Mouse (Mus musculus) lung, postnatal 25 days (tissue): ENCODE measurements around the gene Tmx2.
"Not testable (repeated sequence)": the region's sequence is repeated elsewhere in the genome, so short reads cannot be mapped to it uniquely, and the experiment has no call there.

Source experiments
- DNase-seq: peaks from one replicate; pipeline ENCODE4 v3.0.0; 2022; ENCODE audit warnings: low spot score

Tmx2 gene

DNA sequence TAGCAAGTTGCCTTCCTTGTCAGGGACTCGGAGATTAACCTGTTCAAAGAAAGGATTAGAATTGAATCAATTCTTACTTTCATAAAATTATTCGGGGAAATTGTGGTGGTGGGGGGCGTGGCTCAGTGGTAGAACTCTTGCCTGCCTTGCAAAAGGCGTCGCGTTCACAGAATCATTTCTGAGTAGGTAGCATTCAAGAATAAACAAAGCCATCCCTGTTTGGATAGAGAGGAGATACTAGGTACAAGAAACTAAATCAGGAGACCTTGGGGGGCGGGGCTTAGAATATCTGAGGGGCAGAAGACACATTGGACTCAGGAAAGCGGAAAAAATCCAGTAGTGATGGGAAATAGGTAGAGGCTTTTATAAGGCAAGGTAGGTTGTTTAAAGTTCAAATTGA, at the start of gene Tmx2:
Gene Tmx2 (minus strand): TSS at position 125 of the 400 bp plus-strand sequence.
- DNase-seq, result no peak

DNA sequence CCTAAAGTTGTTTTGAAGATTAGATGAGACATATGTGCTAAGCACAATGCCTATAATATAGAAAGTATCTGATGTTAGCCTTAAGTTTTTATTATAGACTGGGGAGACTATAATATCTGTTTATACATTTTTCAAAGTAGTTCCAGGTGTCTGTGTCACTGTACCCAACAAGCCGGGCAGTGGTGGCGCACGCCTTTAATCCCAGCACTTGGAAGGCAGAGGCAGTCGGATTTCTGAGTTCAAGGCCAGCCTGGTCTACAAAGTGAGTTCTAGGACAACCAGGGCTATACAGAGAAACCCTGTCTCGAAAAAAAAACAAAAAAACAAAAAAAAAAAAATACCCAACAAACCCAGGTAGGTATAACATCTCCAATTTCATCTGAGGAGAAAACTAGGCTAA, 49.3 kb upstream of the Tmx2 start:
- not testable (repeated sequence) for DNase-seq

GRCm38 (mm10) chr2:84727172-84727858, 48.4 kb upstream of the Tmx2 start, which contains the start of gene Clp1:
Gene Clp1 (minus strand): TSS chr2:84727350.
- peak; percentile 98 for DNase-seq

- no peak for DNase-seq
Measured at GRCm38 (mm10) chr2:84726716-84727115, 47.8 kb upstream of the Tmx2 start.

DNA sequence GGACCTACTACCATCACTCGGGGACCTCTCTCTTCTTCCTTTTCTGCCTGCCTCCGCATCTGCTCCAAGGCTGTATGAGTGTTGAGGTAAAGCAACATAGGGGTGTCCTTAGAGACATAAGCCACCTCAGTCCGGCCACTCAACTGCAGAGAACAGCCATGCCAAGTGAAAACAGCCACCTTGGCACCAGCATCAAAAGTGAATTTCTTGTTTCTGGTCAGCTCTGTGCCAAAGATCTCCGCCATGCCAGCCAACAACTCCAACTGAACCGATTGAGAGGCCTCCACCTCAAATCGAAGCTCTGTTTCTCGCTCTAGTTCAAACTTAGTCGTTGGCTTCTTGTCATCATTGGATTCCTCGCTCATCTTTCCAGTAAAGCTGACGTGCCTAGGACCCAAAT, 46.8 kb upstream of the Tmx2 start:
- DNase-seq, result no peak

GRCm38 (mm10) chr2:84723856-84724255, 44.9 kb upstream of the Tmx2 start:
- no peak for DNase-seq

DNA sequence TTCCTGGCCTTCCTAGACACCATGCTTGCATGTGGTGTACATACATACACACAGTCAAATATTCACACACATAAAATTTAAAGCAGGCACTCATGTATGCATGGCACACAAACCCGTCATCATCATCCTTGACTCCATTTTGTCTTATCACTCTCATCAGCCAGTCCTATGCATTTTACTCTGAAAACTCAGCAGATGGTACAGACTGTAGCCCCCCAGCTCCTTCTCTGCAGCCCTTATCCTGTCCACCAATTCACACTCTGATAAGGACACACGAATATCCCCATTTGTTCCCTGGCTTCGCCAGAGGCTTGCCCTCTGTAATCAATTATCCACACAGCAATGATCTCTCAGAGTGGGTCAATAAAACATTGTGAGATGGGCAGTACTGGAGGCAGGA, 42.2 kb upstream of the Tmx2 start:
- DNase-seq, result no peak

DNA sequence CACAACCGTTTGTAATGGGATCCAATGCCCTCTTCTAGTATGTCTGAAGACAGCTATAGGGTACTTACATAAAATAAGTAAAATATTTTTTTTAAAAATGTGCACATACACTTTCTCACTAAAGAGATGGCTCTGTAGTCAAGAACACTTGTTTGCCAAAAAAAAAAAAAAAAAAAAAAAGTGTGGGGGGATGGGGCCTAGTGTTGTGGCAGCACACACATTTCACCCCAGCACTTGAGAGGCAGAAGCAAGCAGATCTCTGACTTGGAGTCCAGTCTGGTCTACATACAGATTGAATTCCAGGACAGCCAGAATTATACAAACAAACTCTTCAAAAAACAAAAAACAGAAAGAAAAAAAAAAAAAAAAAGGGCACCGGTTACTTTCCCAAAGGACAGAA, 41.8 kb upstream of the Tmx2 start:
- DNase-seq, result no peak

GRCm38 (mm10) chr2:84717357-84717756, 38.4 kb upstream of the Tmx2 start:
- no peak for DNase-seq

DNA sequence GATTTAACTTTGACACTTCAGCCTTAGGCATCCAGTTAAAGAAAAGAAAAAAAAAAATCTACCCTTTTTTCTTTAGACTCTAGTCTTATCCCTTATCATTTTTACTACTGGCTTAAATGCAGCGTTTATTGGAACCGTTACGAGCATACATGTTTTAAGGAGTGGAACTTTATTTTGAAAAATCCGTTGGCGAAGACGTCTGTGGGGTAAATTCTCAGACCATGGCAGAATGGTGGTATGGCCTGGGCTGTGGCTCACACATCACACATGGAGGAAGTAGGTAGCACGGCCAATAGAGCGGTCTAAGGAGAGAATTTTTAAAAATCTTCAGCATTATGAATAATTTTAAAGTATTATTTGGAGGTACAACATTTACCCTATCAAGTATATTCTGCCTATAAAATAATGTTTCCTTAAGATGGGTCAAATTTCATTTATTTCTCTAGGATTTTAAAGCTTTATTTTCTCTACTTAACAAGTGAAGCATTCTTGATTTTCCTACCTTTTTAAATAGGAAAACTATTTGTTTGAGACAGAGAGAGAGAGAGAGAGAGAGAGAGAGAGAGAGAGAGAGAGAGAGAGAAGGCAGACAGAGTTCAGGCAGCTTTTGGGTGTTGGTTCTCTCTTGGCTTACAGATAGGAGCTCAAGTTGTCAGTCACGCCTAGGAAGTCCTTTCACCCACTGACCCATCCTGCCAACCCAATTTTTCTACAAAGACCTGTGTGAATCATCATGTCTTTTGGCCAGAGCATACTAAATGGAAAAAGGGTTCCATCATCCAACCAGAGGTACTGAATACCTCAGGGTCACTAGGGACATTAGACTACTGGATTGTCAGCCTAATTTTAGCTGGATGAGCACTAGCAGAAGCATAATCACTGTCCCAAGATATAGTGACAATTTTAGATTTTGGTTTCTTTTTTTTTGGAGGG, 37.7 kb upstream of the Tmx2 start:
- DNase-seq, result no peak

DNA sequence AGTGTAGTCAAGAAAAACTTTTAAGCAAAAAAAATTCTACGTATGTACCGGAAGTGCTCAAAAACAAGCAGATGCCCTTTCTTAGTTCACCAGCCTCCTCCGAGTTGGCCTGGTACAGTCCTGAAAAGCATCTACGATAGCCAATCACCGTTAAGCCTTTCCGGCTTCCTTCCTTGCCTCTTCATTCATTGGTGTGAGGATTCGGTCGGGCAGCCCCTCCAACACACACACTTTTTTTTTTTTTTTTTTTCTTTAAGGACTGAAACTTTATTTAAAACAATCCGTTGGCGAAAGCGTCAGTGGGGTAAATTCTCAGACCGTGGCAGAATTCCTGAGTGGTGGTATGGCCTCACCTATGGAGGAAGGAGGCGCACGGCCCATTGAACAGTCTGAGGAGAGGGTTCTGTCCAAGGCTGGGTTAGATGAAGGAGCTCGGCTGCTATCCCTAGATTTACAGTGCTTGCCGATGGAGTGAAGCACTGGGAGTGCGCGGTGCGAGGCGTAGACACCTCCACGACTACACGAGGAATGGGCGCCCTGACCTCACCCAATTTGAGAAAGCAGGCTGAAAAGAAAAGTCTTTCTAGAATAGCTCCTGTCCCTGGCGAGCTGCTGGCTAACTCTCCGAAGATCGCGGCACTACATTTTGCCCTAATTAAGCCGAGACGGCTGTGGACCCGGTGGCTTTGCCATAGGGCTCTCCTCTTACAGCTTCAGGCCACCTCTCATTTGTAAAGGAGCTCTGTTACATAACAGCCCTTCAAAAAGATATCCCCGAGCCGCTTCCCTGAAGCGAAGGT, 36.8 kb upstream of the Tmx2 start:
- DNase-seq, result peak; percentile 96

GRCm38 (mm10) chr2:84714811-84715561, 36.0 kb upstream of the Tmx2 start, which contains the start of gene Zdhhc5:
Gene Zdhhc5 (minus strand): TSS chr2:84715180.
- peak; percentile 98 for DNase-seq

DNA sequence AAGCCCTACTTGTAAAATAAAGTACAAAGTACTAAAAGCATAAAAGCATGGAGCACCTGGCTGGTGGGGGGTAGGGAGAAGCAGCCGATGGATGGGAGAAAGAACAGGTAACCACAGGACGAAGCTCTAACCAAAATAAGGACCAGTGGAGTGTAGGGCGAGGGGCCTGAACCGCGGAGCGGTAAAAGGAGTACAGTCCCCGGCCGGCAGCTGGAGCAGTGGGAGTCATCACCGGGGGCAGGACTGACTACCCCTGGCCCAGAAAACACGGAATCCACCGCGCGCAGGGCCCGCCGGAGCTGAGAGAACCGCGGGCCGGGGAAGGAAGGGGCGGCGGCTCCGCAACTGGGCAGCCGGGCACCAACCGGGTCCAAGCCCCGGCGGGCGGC, 35.5 kb upstream of the Tmx2 start:
- DNase-seq, result no peak

GRCm38 (mm10) chr2:84711898-84712297, 33.0 kb upstream of the Tmx2 start:
- no peak for DNase-seq

GRCm38 (mm10) chr2:84707523-84707922, 28.6 kb upstream of the Tmx2 start:
- no peak for DNase-seq

GRCm38 (mm10) chr2:84705295-84705694, 26.4 kb upstream of the Tmx2 start:
- DNase-seq, result no peak

DNA sequence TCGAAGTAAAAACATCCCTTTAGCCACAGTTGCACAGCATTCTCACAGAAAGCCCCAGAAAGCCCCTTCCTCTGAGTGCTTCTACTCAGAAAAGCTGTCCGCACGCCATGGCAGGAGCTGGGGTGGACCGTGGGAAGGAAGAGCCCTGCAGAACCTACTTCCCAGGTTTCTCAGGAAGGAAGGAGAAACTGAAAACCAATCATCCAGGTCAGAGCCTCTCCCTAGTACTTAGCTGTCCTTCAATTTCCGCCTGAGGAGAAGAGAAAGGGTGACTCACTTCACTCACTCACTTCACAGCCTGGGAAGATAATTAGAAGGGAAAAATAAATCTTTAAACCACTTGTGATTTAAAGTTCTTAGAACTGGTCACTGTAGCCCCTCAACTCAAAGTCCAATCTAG, 25.4 kb upstream of the Tmx2 start:
- no peak for DNase-seq

- DNase-seq, result no peak
Measured at GRCm38 (mm10) chr2:84703497-84703896, 24.6 kb upstream of the Tmx2 start.

DNA sequence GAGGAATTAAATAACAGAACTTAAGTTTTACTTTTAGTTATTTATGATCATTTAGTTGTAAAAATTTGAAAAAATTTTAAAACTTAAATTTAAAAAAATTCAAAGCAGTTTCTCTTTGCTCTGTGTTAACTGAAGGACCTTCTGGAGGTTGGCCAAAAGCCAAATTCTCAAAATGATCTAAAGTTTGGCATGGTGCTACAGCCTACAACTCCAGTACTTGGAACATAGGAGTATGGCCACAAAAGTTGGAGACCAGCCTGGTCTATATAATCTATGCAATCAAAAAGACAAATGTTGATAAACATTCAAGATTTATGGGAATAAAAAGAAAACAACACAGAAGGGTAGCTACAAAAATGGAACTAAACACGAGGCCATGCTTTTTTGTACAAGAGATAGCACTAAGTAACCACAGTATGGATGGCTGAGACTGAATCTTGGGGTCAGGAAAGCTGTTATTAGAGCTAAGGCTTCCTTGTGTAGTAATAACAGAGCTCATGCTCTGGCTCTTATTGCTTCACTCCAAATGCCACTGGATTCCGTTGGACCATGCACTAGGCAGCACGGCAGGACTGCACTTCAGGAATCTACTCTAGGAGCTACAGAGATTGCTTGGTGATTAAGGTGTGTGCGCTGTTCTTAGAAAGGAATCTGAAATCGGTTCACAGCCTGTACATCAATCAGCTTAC, 16.2 kb upstream of the Tmx2 start:
- no peak for DNase-seq

DNA sequence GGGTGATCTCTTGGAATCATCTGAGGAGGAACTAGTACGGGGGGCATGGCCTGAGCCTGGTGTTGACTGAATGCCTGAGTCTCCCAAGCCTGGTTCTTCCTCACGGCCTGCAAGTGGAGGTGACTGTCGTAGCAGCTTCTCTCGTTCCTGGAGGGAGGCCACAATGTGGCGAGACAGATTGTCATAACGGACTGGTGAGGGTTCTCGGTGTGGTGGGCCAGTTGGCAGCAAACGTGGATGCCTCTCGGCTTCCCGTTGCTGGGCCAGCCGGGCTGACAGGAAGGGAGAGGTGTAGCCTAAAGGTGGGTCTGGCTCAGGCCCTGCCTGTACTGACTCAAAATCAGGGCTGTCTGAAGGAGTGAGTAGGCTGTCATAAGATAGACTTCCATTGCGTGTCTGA, 11.1 kb upstream of the Tmx2 start:
- DNase-seq, result no peak
